Mouse (Mus musculus) kidney, adult 2 months (tissue): ENCODE results near the gene Tnni1.

Experiments
- CTCF ChIP-seq: fragments of 200-500 bp; conservative IDR thresholded peaks from 2 replicates; pipeline ENCODE4 v1.5.1; 2011; ENCODE audit warnings: low read depth, mild to moderate bottlenecking, control low read depth, low read length, moderate library complexity, mixed read lengths; ENCODE audit not compliant: insufficient read depth, insufficient read length
- POLR2A ChIP-seq: fragments of 200-500 bp; IDR thresholded peaks from one replicate; pipeline ENCODE4 v1.6.1; 2011; ENCODE audit warnings: low read depth, low read length, control low read depth

GRCm38 (mm10) chr1:135857137-135857775, 78.0 kb downstream of the Tnni1 start:
- TF ChIP-seq POLR2A (no peak), CTCF (no peak)
